Mouse (Mus musculus) layer of hippocampus, postnatal 36 days (tissue): ENCODE measurements at regions not wholly inside any gene's neighbourhood (a gene's known extent, or its start where the extent isn't known, plus 50 kb on each side); places are given as distances from the start of the nearest gene placed in this dataset.
A peak's percentile ranks its signal among the peaks of the same experiment; 100 is the strongest.

Experiments used
- DNase-seq, 2 experiments: peaks; one replicate each; pipeline ENCODE4 v3.0.0; 2022

- no peak for DNase-seq
Measured at GRCm38 (mm10) chr3:50813760-50814400, 370.5 kb upstream of the Slc7a11 start.

DNA sequence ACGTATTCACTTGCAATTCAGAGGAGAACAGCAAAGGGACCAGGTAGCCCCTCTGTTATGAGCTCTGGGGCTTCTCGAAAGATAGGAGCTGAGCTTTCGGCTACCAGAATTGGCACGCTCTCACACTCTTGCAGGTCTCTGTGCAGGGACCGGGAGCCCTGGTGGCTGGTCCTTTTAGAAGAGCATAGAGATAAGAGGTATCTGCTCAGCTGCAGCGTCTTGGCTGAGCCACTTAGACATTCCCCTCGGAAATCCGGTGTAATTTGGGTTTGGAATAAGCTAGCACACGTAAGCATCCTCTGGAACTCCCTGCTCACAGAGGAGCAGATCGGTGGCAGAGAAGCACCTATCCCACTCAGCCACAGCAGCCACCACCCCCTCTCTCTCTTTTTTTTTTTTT is 372.3 kb upstream of the Slc7a11 start:
- DNase-seq = no peak

- peak; percentile 57 to 60 for DNase-seq
Measured at GRCm38 (mm10) chr3:50816479-50816878, 373.1 kb upstream of the Slc7a11 start.

GRCm38 (mm10) chr3:50817361-50817760 is 373.9 kb upstream of the Slc7a11 start:
- DNase-seq = no peak

DNA sequence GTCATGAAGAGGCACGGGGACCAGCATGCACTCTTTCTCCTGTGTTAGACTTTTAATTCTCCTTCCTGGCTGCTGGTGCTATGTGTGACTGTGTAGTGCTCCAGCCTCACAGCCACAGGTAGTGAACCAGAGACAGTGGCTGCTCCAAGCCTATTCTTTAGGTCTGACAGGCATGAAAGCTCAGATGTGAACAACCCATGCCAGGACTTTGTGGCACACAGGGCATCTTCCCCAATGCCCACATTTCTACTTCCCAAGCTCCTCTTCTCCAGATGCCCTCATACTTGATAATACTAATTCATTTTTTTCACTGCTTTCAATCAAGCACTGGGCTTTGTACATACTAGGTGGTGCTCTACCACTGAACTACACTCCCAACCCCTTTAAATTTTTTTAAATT is 377.4 kb upstream of the Slc7a11 start:
- DNase-seq = no peak

DNA sequence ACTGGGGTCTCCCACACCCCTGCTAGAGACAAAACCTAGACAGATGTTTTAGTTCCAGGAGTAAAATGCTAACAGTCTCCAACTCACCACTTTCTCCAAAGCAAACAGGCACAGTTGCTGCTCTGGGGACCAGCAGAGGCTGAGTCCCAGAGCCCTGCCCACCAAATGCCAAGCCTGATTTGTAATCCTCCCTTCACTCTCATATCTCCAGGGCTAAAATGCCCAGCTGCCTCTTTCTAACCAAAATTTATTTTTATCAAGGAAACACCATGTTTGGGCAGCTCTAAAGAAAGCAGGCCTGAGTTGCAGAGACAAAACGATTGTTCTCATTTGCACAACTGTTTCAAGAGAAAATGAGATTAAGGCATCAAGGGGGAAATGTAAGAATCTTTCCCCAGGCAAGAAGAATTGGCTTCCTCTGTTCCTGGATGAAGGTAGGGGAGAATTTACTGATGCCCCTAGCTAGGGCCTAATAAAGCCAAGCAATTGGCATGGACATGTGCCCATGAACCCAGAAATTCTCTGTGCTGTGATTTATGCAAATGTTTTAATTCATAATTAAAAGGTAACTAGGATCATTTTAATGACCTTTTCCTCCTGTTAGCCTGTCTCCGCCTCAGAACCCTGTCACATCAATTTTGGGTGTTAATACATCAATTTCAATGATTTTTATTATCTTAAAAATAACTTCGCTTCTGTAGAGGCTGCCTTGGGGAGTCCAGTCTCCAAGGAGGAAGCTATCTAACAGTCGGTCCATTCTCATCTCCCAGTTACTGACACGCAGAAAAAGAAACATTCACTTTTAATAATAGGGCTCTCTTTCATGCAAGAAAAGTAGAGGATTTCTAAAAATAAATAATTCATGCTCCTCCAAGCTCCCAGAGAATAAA is 382.4 kb upstream of the Slc7a11 start:
- no peak for DNase-seq

GRCm38 (mm10) chr3:50826424-50826819 is 383.0 kb upstream of the Slc7a11 start:
- no peak for DNase-seq

GRCm38 (mm10) chr3:50829211-50829610 is 385.8 kb upstream of the Slc7a11 start:
- DNase-seq = no peak

DNA sequence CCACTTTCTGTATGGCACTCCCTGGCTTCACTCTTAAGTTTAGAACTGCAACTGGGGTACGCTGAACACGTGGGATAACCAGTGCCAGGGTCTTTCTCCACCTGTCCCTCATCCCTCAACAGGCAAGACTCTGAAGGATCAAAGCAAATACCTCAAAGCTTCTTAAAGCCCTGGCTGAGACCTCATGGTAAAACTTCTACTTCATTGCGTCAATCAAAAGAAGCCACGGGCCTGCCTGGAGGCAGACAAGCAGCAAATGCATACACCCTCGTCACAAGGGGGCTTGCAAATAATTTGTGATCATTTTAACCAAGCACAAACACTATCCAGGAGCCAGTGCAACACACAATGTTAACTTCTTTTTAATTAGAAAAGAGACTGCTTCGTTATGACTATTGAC is 387.0 kb upstream of the Slc7a11 start:
- no peak for DNase-seq

- DNase-seq = no peak
Measured at GRCm38 (mm10) chr3:50830926-50831325, 387.5 kb upstream of the Slc7a11 start.

GRCm38 (mm10) chr3:50842216-50842615 is 382.0 kb upstream of the Noct start:
- no peak for DNase-seq

DNA sequence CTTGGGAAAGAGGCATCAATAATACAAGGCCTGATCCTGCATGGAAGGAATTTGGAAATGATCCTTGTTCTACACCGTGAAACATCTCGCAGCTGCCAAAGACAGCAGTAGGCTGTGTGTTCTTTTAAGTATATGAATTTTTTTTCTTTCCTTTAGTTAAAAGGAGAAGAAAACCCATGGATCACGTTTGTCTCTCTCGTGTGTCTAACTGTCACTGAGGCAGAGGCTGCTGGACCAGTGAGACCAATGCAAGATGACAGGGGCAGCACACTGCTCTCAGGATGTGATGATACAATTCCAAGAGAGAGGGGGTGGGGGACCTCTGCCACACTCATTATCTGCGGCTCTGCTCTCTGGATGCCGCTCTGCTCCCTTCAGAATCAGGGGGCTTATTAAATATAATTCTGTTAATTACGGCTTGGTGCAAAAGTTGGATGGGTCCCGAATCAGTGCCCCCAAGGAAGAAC is 379.4 kb upstream of the Noct start:
- DNase-seq = no peak

DNA sequence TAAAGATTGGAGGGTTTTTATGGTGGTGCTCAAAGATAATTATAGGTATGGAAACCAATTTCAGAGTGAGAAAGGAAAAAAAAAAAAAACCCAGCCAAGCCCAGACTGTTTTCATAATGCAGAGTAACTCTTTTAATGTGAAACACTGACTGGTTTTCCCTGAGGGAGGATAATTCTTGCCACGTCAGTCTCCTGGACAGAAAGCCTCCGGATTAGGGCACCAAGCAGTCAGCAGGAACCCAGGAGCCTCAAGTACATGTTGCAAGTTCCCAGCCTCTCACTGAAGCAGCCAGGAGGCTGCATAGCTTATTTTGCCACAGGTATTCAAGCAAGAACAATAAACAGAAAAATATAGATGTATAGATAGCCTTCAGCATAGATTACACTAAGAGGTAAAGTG is 378.9 kb upstream of the Noct start:
- no peak for DNase-seq

GRCm38 (mm10) chr3:50848528-50848927 is 375.7 kb upstream of the Noct start:
- DNase-seq = no peak

GRCm38 (mm10) chr3:50851083-50851637 is 373.1 kb upstream of the Noct start:
- no peak for DNase-seq

DNA sequence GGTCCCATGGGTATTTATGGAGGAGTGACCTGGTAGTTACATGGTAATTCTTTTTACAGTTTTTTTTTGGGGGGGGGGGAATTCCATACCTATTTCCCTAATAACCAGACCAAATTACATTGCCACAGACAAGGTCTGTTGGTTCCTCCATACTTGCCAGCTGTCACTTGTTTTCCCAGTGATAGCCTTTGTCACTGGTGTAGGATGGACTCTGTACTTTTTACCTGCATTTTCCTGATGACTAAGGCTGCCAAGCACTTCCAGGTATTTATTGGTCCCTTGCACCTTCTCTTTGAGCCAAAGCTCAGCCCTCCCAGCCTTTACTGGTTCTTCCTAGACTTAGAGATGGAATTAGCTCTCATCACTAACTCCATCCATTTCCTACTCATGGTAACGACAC is 357.1 kb upstream of the Noct start:
- DNase-seq = no peak

DNA sequence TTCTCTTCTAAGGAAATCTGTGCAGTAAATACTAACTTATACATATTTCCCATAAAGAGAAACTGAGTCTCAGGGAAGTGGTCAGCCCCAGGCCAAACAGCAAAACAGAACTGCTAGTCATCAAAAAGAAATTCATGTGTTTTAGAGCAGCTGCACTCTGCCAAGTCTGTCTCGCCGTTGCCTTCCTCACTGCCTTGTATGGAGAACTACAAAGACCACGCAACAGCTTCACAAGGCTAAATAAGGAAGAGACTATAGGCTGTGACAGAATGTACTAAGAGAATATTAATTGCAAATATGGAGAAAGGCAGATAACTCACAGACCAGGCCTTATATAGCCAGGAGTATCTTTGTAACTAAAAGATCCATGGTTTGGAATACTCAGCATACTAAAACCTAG is 355.0 kb upstream of the Noct start:
- DNase-seq = no peak

DNA sequence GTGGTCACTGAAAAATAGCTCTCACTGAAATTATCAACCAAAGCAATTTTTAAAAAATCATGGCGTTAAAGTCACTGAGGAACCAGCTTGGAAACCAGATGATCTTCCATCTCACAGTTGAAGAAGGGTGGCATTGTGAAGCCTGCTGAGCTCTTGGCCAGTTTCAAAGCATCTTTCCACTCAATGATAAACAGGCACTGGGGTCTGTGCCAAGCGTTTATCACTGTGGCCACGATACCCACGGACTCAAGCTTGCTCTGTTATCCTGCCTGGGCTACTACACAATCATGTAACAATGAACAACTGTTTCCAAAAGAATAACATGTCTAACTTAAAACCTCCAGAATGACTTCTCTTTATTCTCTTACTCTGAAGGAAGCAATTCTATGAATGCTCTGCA is 345.2 kb upstream of the Noct start:
- no peak for DNase-seq

DNA sequence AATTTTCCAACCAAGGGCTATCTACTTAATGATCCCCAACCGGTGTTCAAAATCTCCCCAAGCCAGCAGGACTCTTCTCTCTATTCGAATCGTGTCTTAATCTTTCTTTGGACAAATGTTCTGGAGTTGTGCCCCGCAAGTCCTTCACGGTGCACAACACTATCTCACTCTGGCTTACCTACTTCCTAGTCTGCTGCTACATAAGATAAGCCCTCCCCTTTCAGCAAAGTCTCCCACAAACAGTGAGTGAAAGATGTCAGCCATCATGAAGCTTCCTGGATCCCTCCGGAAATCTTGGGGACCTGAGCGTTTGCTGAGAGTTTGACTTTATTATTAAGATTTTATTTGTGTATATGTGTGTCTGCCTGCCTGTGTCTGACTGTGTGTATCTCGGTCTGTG is 344.7 kb upstream of the Noct start:
- no peak for DNase-seq

- DNase-seq = no peak
Measured at GRCm38 (mm10) chr3:50881437-50882248, 342.6 kb upstream of the Noct start.

DNA sequence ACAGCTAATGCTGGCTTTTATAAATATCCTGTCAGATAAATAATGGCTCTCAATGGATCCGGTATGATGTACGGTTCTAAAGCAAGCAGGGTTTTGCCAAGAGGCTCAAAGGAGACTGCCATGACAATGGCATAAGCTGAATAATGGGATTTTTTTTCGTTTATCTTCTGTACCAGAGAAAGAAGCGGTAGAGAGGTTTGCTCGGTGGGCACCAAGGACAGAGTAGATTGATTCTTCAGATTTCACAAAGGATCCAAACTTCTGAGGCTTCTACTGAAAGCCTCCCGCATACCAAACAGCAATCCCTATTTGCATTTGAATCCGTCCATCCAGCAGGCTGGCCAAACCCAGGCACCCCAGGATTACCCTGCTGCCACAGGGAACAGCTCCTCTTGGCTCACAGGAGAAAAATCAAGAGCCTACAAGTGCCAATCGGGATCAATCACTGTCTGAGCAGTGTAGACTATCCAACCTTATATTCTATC is 342.0 kb upstream of the Noct start:
- no peak for DNase-seq

- DNase-seq = no peak
Measured at GRCm38 (mm10) chr3:50886336-50886735, 337.9 kb upstream of the Noct start.

DNA sequence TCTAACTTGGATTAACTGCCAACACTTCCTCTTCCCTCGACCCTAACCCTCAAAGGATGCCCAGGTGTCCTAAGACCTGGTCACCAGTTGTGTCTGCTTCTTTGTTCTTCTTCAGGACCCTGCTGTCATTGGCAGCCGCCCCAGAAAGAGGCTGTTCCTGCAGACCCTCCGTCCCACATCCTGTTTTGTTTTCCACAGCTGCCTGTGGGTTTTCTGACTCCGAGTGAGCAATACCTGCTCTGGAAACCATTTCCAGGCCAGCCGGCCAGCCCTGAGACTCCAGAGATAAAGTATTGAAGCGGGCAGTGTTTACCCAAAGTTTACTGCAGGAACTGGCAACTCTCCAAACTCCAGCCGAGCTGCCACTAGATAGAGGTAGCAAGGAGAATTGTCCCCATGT is 337.2 kb upstream of the Noct start:
- no peak for DNase-seq
